Mouse (Mus musculus): ENCODE measurements around the gene Kcnh1. TPM values are rescaled to one million over a fixed set of nuclear protein-coding genes. Genes with fewer than 3 reads are reported as not detected.

Kcnh1 gene
- polyA plus RNA-seq, 1 experiment from 2014 or later = 0.35 TPM

DNA sequence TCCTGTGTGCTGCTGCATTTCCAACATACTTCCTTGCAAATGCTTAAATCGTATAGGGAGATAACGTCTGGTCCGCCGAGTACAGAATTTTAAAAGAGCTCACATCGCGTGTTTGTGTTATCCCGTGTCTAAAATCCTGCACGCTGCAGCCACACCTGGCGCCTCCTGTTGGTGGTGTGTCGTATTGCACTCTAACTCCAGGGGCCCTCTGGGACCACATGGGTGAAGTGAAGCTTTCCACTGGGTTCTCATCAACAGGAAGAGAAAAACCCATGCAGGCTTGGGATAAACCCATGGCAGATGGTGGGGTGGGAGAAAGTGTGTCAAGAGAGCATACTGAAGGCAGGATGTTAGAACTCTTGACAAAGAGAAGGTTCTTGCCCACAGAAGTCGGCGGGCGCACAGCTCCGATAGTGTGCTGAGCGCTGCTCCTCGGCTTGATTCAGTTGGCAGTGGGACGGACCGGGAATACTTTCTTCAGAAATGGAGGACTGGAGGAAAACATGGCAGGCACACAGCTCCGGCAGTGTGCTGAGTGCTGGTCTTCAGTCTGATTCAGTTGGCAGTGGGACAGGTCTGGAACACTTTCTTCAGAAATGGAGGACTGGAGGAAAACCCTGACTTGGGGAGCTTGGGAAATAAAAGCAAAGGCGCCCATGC lies 253.6 kb downstream of the Kcnh1 start:
- no peak for ATAC-seq (ENCODE audit: insufficient number of reproducible peaks, insufficient read depth, low FRiP score, low read depth)
- Histone ChIP-seq H3K4me2 (replicated peaks; ENCODE audit: low read depth, low read length) (no peak overlapping the region), H3K27me3 (ENCODE audit: control insufficient read depth, insufficient read depth, low read length) (no peaks in the 10 kb centered on the region), H3K27ac (ENCODE audit: low read length) (no peak overlapping the region), H3K36me3 (ENCODE audit: control insufficient read depth, insufficient read depth, low read length) (no peaks in the 10 kb centered on the region), H3K9ac (replicated peaks; ENCODE audit: low read depth, low read length) (no peak overlapping the region), H3K9me3 (ENCODE audit: control insufficient read depth, low read depth, low read length) (no peaks in the 10 kb centered on the region), H3K4me3 (ENCODE audit: low read depth, low read length) (no peak overlapping the region), H3K4me1 (ENCODE audit: control insufficient read depth, insufficient read depth, low read length) (no peaks in the 10 kb centered on the region)
- WGBS = 74% methylated on average over 20 of the region's 20 CpGs

DNA sequence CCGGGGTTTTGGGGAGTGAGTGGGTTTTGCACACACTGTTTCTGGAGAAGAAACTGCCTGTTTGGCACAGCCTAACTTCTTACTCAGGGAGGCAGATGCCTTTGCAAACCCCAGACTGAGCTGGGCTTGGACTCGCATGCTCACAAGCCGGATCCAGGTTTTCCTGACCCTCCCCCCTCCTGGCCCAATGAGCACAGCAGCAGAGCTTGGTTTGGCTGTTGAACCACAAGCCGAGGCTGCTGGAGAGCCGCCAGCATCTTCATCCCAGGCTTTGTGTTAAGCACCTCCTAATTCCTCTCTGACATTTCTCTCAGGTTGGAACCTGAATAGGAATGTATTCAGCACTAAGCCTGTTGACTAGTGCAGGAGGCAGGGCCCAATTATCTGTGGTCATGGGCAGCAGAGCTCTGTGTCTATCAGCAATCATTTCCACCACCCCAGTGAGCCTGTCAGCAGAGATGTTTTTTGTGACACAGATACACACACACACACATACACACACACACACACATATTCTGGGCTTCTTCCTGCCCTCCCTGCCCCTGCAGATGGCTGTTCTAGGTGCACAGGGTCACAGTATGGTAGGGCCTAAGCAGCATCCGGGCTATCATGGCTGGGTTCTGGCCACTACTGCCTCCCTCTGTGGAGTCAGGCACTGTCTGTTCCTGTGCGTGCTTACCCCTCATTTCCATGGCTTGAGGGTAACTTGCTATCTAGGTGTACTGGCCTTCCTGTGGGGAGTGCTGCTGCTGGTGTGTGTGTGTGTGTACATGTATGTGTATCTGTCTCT lies 254.3 kb downstream of the Kcnh1 start:
- H3K4me3 ChIP-seq (ENCODE audit: low read depth, low read length) = no peak overlapping the region
- no peaks in the 10 kb centered on the region for H3K4me1 ChIP-seq (ENCODE audit: control insufficient read depth, insufficient read depth, low read length)
- WGBS = 44% methylated on average over 7 of the region's 7 CpGs
- peak overlapping the region; percentile 33; the same call in 1 of the 2 replicates for H3K27ac ChIP-seq (ENCODE audit: low read length)
- no peaks in the 10 kb centered on the region for H3K27me3 ChIP-seq (ENCODE audit: control insufficient read depth, insufficient read depth, low read length)
- H3K36me3 ChIP-seq (ENCODE audit: control insufficient read depth, insufficient read depth, low read length) = no peaks in the 10 kb centered on the region
- H3K4me2 ChIP-seq (replicated peaks; ENCODE audit: low read depth, low read length) = no peak overlapping the region
- peak; percentile 73; the same call in 1 of the 2 replicates for ATAC-seq (ENCODE audit: insufficient number of reproducible peaks, insufficient read depth, low FRiP score, low read depth)
- H3K9me3 ChIP-seq (ENCODE audit: control insufficient read depth, low read depth, low read length) = no peaks in the 10 kb centered on the region
- H3K9ac ChIP-seq (replicated peaks; ENCODE audit: low read depth, low read length) = no peak overlapping the region

DNA sequence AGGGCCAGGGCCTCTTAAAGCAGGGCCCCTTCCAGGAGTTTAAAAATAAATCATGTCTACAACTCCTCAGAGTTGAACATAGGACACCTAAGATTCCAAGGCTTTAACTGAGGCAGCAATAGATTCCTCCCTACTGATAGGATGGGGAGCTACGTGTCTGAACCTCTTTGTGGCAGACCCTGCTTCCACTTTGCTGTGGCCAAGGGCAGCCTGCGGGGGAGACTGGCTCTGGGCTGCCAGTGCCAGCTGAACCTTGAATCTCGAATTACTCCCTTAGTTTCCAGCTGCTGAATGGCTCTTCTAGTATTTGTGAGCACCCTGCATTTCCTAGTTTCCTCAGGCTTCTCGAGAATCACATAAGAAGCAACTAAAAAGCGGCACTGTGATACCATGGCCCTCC lies 255.6 kb downstream of the Kcnh1 start:
- no peaks in the 10 kb centered on the region for H3K4me1 ChIP-seq (ENCODE audit: control insufficient read depth, insufficient read depth, low read length)
- H3K9me3 ChIP-seq (ENCODE audit: control insufficient read depth, low read depth, low read length) = no peaks in the 10 kb centered on the region
- H3K36me3 ChIP-seq (ENCODE audit: control insufficient read depth, insufficient read depth, low read length) = no peaks in the 10 kb centered on the region
- H3K9ac ChIP-seq (replicated peaks; ENCODE audit: low read depth, low read length) = no peak overlapping the region
- no peak overlapping the region for H3K4me3 ChIP-seq (ENCODE audit: low read depth, low read length)
- no peak overlapping the region for H3K4me2 ChIP-seq (replicated peaks; ENCODE audit: low read depth, low read length)
- H3K27me3 ChIP-seq (ENCODE audit: control insufficient read depth, insufficient read depth, low read length) = no peaks in the 10 kb centered on the region
- H3K27ac ChIP-seq (ENCODE audit: low read length) = no peak overlapping the region
- ATAC-seq (ENCODE audit: insufficient number of reproducible peaks, insufficient read depth, low FRiP score, low read depth) = no peak
- 72% methylated on average over 5 of the region's 5 CpGs for WGBS

DNA sequence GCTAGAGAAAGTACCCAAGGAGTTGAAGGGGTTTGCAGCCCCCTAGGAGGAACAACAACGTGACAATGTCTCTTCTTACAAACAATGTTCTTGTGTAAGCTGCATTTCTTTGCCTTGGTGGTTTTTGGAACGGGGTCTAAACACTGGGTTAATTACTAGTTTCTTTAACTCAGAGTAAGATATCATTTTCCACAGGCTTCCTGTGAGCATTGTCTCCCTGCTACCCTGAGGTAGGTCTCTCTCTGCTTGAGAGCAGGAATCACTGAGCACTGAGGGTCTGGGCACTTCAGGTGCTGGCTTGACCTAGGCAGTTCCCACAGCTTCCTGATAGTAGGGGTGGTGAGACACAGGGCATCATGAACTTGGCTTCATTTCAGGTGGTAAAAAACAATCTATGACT lies 257.1 kb downstream of the Kcnh1 start:
- Histone ChIP-seq H3K9me3 (ENCODE audit: control insufficient read depth, low read depth, low read length) (no peaks in the 10 kb centered on the region), H3K4me1 (ENCODE audit: control insufficient read depth, insufficient read depth, low read length) (no peaks in the 10 kb centered on the region), H3K4me2 (replicated peaks; ENCODE audit: low read depth, low read length) (no peak overlapping the region), H3K36me3 (ENCODE audit: control insufficient read depth, insufficient read depth, low read length) (no peaks in the 10 kb centered on the region), H3K27me3 (ENCODE audit: control insufficient read depth, insufficient read depth, low read length) (no peaks in the 10 kb centered on the region), H3K27ac (ENCODE audit: low read length) (no peak overlapping the region), H3K4me3 (ENCODE audit: low read depth, low read length) (no peak overlapping the region), H3K9ac (replicated peaks; ENCODE audit: low read depth, low read length) (no peak overlapping the region)
- 63% methylated on average over 2 of the region's 2 CpGs for WGBS
- no peak for ATAC-seq (ENCODE audit: insufficient number of reproducible peaks, insufficient read depth, low FRiP score, low read depth)

DNA sequence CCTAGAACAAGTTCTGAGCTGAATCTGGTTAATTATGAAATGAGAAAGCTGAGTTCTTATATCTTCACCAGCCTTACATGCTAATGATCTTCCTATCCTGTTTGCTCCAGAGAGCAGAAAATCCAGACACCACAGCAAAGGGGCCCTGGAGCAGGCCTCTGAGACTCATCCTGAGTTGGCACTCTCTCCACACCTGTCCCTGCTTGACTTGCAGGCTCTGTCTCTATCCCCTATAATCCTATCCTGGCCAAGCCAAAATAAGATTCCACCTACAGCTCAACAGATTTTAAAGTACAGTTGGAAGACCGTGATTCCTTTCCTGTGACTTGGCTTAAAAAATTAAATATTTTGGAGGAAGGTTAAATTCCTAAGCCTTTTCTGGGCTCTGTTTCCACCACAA lies 257.9 kb downstream of the Kcnh1 start:
- Histone ChIP-seq H3K4me3 (ENCODE audit: low read depth, low read length) (no peak overlapping the region), H3K36me3 (ENCODE audit: control insufficient read depth, insufficient read depth, low read length) (no peaks in the 10 kb centered on the region), H3K4me2 (replicated peaks; ENCODE audit: low read depth, low read length) (no peak overlapping the region), H3K27ac (ENCODE audit: low read length) (no peak overlapping the region), H3K9ac (replicated peaks; ENCODE audit: low read depth, low read length) (no peak overlapping the region), H3K9me3 (ENCODE audit: control insufficient read depth, low read depth, low read length) (no peaks in the 10 kb centered on the region), H3K4me1 (ENCODE audit: control insufficient read depth, insufficient read depth, low read length) (no peaks in the 10 kb centered on the region), H3K27me3 (ENCODE audit: control insufficient read depth, insufficient read depth, low read length) (no peaks in the 10 kb centered on the region)
- 67% methylated on average over 1 of the region's 1 CpGs for WGBS
- ATAC-seq (ENCODE audit: insufficient number of reproducible peaks, insufficient read depth, low FRiP score, low read depth) = no peak

DNA sequence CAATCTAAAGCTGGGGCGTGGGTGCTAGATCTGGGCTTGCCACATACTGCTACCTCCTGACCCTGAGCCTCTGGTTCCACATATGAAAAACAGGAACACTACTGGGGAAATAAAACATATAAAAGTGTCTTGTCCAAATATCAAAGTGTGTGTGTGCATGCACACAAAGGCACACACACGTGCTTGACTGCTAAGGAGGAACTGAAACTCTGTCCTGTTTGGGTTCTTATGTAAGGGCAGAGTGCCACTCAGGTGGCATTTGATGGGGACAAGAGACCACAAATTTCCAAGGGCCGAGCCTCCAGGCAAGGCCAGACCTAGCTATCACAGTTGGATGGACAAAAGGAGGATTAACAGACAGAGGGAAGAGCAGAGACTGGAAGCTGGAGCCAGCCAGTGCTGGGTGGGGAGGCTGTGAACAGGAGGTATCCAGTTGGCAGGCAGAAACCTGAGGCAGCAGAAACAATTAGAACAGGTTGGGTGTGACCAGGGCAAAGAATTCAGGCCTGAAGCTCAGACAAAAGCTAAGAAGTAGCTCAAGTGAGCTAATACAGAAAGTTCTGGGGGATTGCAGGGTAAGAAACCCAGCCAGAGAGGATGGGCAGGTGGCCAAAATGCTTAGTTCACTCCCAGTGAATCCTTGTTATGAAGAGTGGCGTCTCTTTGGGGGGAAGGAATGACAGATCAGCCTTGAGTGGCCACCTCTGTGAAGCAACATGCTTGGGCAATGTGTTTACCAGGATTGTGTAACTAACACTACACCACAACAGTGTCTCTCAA lies 259.2 kb downstream of the Kcnh1 start:
- WGBS = 58% methylated on average over 4 of the region's 4 CpGs
- no peaks in the 10 kb centered on the region for H3K9me3 ChIP-seq (ENCODE audit: control insufficient read depth, low read depth, low read length)
- H3K36me3 ChIP-seq (ENCODE audit: control insufficient read depth, insufficient read depth, low read length) = no peaks in the 10 kb centered on the region
- H3K27me3 ChIP-seq (ENCODE audit: control insufficient read depth, insufficient read depth, low read length) = no peaks in the 10 kb centered on the region
- no peaks in the 10 kb centered on the region for H3K4me1 ChIP-seq (ENCODE audit: control insufficient read depth, insufficient read depth, low read length)
- H3K9ac ChIP-seq (replicated peaks; ENCODE audit: low read depth, low read length) = no peak overlapping the region
- no peak overlapping the region for H3K4me2 ChIP-seq (replicated peaks; ENCODE audit: low read depth, low read length)
- no peak overlapping the region for H3K27ac ChIP-seq (ENCODE audit: low read length)
- no peak overlapping the region for H3K4me3 ChIP-seq (ENCODE audit: low read depth, low read length)
- peak; percentile 30; the same call in 1 of the 2 replicates for ATAC-seq (ENCODE audit: insufficient number of reproducible peaks, insufficient read depth, low FRiP score, low read depth)

DNA sequence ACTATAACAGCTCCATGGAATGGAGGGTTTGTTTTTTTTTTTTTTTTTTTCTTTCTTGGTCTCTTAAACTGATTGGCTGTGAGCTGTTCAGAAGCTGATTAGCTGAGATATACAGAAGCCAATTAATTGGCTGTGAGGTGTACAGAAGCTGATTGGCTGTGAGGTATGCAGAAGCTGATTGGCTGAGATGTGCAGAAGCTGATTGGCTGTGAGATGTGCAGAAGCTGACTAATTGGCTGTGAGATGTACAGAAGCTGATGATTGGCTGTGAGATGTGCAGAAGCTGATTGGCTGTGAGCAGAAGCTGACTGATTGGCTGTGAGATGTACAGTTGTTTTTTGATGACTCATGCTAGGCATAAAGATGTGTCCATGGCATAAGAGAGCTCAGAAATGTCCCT lies 259.9 kb downstream of the Kcnh1 start:
- H3K9ac ChIP-seq (replicated peaks; ENCODE audit: low read depth, low read length) = no peak overlapping the region
- no peaks in the 10 kb centered on the region for H3K4me1 ChIP-seq (ENCODE audit: control insufficient read depth, insufficient read depth, low read length)
- no peaks in the 10 kb centered on the region for H3K9me3 ChIP-seq (ENCODE audit: control insufficient read depth, low read depth, low read length)
- no peaks in the 10 kb centered on the region for H3K36me3 ChIP-seq (ENCODE audit: control insufficient read depth, insufficient read depth, low read length)
- H3K27ac ChIP-seq (ENCODE audit: low read length) = no peak overlapping the region
- no peak overlapping the region for H3K4me3 ChIP-seq (ENCODE audit: low read depth, low read length)
- no peaks in the 10 kb centered on the region for H3K27me3 ChIP-seq (ENCODE audit: control insufficient read depth, insufficient read depth, low read length)
- no peak overlapping the region for H3K4me2 ChIP-seq (replicated peaks; ENCODE audit: low read depth, low read length)
- ATAC-seq (ENCODE audit: insufficient number of reproducible peaks, insufficient read depth, low FRiP score, low read depth) = no peak

DNA sequence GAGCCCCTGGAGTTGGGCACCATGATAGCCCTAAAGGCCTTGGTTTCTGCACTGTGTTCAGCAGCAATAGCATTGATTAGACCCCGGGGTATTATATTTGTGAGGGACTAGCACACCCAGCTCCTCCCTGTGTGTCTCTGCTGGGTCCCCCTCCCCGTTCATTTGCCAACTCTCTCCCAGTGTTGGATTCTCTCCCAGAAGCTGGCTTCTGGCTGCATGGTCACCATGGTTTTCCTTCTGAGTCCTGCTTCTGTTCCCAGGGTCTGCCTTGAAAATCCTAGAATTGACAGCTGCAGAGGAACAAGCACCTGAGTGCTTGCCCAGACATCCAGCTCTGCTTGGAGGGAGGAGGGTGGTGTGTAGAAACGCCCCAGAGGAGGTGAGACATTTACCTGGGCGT lies 261.1 kb downstream of the Kcnh1 start:
- no peak overlapping the region for H3K9ac ChIP-seq (replicated peaks; ENCODE audit: low read depth, low read length)
- no peak for ATAC-seq (ENCODE audit: insufficient number of reproducible peaks, insufficient read depth, low FRiP score, low read depth)
- no peaks in the 10 kb centered on the region for H3K9me3 ChIP-seq (ENCODE audit: control insufficient read depth, low read depth, low read length)
- no peak overlapping the region for H3K4me3 ChIP-seq (ENCODE audit: low read depth, low read length)
- no peaks in the 10 kb centered on the region for H3K27me3 ChIP-seq (ENCODE audit: control insufficient read depth, insufficient read depth, low read length)
- H3K4me1 ChIP-seq (ENCODE audit: control insufficient read depth, insufficient read depth, low read length) = no peaks in the 10 kb centered on the region
- no peak overlapping the region for H3K4me2 ChIP-seq (replicated peaks; ENCODE audit: low read depth, low read length)
- H3K36me3 ChIP-seq (ENCODE audit: control insufficient read depth, insufficient read depth, low read length) = no peaks in the 10 kb centered on the region
- WGBS = 69% methylated on average over 4 of the region's 4 CpGs
- no peak overlapping the region for H3K27ac ChIP-seq (ENCODE audit: low read length)
